Mouse (Mus musculus) adrenal gland, postnatal 25 days (tissue): ENCODE measurements around the gene Rab23. TPM values are rescaled to one million over a fixed set of nuclear protein-coding genes. Genes with fewer than 3 reads are reported as not detected.

Experiments used
- DNase-seq: peaks from one replicate; pipeline ENCODE4 v3.0.0; 2021; ENCODE audit warnings: mixed read lengths
- total RNA-seq: library from RNA; stranded (reverse); gene quantifications from 2 replicates; pipeline ENCODE4 v1.2.3, GENCODE M21; 2021

Gene Rab23
- total RNA-seq, 1 experiment from 2014 or later, result 17.6 TPM

DNA sequence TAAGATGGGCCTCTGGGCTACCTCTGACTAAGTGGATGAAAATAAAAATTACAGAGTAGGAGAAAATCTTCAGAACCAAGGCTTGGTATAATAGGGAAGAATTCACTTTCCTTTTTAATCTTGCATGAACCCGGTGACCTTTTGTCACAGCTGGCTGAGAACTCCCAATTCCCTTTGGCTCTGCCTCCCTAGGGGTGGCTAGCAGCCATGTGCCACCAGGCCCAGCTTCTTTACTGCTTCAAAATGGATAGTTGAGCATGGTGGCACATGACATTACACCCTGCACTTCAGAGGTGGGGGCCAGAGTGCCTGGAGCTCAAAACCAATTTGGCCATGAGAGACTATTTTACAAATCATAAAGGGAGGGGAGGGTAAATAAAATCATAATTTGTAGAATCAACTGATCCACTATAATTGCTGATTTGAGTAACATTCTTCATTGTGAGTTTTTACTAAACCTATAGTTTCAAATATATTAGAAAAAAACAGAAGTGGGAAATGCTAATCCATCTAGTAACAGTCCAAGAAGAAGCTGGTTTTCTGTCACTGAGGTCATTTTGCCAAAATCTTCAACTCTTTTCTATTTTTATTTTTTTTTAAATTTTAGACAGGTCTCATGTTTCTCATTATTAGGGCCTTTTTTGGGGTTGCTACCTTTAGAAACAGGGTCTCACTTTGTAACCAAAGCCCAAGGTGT is 48.6 kb downstream of the Rab23 start:
- no peak for DNase-seq

DNA sequence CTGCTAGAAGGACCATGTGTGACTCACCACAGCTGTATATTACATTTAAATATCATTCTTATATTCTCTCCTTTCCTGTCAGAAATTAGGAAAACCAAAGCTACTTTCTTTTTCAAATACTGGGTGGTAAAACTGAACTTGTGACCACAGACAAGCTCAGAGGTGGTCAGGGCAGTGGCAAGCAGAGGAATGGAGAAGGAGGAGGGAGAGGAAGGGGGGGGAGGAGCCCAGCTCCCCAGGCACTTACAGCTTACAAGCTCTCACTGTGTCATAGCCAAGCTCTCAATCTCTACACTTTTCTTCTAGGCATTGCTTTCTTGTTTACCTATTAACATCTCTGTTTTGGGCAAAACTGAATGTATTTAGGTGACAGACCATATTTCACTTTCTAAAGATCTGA is 49.1 kb downstream of the Rab23 start:
- no peak for DNase-seq

DNA sequence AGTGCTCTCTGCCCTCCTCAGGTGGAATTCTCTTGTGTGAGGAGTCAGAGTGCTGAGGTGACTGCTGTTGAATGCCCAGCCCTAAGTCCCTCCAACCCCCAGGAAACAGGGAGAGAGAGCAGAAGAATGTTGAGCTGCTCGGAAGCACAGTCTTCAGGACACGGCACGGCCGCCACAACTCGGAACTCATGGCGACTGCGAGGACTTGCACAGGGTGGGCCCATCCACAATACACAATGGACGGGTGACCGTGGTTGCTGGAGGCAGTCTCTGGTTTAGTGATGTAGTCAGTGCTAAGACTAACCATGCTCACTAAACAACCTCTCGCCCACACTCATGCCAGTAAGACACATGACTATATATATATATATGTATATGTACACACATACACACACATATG is 51.9 kb downstream of the Rab23 start:
- no peak for DNase-seq

DNA sequence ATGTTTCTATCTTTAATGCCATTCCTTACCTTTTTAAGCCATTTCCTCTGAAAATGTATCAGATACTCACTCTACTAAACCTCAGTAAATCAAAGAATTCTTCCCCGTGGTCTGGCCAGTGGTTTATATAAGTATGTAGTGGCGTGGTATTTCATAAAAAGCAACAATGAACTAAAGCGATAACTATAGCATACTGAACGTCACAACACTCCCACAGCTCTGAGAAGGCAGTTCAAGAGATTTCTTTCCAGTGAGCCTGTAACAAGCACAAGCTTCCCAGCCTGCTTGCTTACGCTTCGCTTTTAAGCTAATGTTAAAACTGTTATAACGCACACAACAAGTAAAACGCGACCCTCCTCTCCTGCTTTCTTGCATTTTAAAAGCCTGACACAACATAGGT is 52.4 kb downstream of the Rab23 start:
- no peak for DNase-seq

DNA sequence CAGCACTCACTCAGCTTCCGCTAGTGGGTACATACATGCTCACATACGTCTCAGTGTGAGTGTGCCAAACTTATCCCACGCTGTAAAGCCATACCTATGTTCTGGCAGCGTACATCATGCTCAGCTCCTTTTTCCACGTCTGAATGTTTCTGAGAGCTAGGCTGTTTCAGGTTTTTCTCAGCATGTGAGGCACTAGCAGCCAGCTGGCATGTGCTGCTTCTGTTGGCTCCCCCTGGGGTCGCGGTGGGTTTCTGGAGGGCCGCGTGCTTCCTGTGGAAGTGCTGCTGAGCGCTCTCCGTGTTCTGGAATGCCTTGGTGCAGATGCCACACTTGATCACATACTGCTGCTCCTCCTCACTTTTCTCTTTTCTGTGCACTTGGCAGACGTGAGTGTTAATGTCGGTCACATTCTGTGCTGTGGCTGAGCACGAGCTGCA is 56.5 kb downstream of the Rab23 start:
- no peak for DNase-seq

DNA sequence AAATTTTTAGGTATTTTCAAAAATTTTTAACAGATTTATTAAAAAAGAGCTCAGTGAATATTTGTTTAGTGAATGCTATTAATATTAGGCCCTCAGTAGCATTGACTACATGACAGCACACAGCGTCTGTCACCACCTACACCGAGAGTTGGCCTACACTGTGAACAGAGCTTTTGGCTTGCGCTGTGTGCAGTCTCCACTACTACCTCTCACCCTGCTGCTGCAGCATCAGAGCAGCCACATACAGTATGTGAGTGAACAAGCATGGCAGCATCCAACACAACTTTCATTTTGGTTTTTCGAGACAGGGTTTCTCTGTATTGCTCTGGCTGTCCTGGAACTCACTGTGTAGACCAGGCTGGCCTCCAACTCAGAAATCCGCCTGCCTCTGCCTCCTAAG is 64.9 kb downstream of the Rab23 start:
- no peak for DNase-seq

DNA sequence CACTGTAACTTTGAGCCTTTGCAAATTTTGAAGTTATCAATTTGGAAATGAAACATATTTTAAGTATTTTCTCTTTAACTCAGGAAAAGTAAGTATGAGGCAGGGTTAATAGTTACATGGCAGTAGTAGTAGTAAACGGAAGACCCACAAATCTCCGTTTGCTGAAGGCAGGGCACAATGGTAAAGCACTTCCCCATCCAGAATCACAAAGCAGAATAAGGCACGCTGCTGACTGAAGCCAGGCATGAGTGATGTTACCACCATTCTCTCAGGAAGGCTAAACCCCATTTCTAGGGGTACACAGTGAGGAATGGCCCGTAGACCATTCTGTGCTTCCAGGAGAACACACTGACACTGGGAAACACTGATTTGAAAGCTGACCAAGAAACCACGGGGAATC is 68.4 kb downstream of the Rab23 start:
- no peak for DNase-seq

DNA sequence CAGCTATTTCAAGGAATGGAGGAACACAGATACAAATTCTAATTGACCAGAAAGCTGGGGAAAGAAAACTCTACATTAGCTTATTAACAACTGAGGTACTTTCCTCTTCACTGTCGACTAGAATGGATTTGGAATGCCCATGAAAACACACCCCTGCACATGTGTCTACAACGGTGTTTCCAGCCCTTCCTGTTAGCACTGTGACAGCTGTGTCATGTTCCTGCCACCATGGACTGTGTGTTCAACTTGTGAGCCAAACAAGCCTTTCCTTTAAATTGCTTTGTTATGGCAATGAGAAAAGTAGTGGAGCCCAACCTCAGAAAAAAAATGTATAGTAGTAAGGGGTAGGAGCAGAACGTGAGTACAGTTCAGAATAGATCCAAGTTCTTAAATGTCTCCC is 68.8 kb downstream of the Rab23 start:
- DNase-seq, result no peak

Other genes starting within 250 kb of the Rab23 start
- 7.4 and 8.0 TPM in 2 replicates for gene Prim2, start 50.1 kb upstream of the Rab23 start, total RNA-seq
- 14.0 and 16.4 TPM in 2 replicates for gene Bag2, start 37.9 kb downstream of the Rab23 start, total RNA-seq
- gene Zfp451, start 94.7 kb downstream of the Rab23 start, total RNA-seq, result 35.2 and 42.6 TPM in 2 replicates
- 0.82 and 2.9 TPM in 2 replicates for gene Bend6, start 187.9 kb downstream of the Rab23 start, total RNA-seq
- gene Dst, start 188.3 kb downstream of the Rab23 start, total RNA-seq, result 134 and 152 TPM in 2 replicates